Mouse (Mus musculus): ENCODE measurements around the gene Rap1b. TPM values are rescaled to one million over a fixed set of nuclear protein-coding genes. Genes with fewer than 3 reads are reported as not detected.

Gene Rap1b
- polyA plus RNA-seq, 1 experiment from 2014 or later: 159 TPM

DNA sequence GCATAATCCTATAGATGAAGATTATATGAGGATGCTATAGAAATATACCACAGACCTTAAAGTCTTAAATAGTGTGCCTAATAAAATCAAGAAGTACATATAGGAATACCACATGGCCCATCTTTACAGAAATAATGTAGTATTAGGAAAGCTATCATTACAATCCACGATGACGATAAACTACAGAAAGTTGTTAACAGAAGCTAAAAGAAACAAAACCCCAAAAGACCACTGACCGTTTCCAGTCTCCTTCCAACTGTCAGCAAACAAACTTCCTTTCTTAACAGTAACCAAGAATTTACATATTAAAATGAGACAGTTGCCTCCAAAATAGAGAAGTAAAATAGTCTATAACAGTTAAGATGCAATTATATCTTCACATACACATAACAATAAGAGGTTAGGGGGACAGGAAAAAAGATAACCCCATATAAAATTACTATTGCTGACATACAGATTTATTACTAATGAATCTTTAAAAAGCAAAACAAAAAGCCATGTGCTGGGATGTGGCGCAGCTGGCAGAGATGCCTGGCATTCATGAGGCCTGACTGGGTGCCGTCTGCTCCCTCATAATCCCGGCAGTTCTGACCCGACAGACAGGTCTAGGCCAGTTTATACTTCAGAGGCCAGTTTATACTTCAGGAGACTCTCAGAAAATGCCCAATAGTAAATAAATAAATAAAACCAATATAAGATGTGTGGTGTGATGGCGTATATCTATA, 66.1 kb downstream of the Rap1b start:
- peaks cover 83% of the 10 kb centered on the region for H3K36me3 ChIP-seq
- no peak overlapping the region for H3K4me3 ChIP-seq
- H3K4me2 ChIP-seq: no peak overlapping the region
- 87% methylated on average over 8 of the region's 8 CpGs for WGBS
- no peak overlapping the region for H3K27ac ChIP-seq
- no peaks in the 10 kb centered on the region for H3K4me1 ChIP-seq (replicated peaks)
- ATAC-seq (ENCODE audit: low FRiP score): no peak
- no peak overlapping the region for H3K9ac ChIP-seq
- H3K27me3 ChIP-seq: no peaks in the 10 kb centered on the region
- H3K9me3 ChIP-seq: no peaks in the 10 kb centered on the region

DNA sequence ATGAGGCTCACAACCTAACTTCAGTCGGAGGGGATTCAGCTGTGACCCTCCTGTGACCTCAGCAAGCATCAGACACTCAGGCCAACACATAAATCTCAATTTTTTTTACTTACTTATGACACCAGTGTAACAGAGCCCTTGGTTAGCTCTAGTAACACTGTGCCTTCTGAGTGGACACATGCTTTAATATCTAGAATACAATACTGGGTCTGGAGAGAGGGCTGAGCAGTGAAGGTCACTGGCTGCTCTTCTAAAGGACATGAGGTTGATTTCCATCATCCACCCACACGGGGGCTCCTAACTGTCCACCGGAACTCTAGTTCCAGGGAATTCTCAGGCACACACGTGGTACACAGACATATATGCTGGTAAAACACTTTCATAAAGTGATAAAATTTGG, 66.9 kb downstream of the Rap1b start:
- Histone ChIP-seq H3K27ac (no peak overlapping the region), H3K4me1 (replicated peaks) (no peaks in the 10 kb centered on the region), H3K9ac (no peak overlapping the region), H3K4me2 (no peak overlapping the region), H3K9me3 (no peaks in the 10 kb centered on the region), H3K27me3 (no peaks in the 10 kb centered on the region), H3K36me3 (peaks cover 84% of the 10 kb centered on the region), H3K4me3 (no peak overlapping the region)
- no peak for ATAC-seq (ENCODE audit: low FRiP score)
- WGBS: 90% methylated on average over 4 of the region's 4 CpGs

DNA sequence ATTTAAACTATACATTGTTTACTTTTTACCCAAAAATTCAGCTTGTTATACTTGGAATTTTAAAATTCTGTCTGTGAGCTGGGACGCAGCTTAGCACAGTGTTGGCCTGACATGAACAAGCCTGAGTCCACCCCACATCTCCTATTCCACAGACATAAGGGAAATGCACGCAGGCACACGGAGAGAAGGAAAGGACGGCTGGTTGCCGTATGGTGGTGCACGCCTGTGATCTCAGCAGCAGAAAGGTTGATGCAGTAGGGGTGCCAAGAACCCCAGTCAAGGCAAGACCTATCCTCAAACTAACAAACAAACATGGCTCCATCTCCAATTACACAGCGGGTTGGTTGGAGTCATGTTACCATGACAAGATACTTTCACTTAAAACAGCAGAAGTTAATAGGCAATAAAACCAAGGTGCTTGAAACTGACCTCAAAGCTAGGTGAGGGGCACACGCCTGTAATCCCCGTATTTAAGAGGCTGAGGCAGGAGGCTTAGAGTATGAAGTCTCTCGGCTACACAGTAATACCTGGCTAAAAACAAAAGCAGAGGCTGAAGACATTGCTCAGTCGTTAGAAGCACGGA, 67.4 kb downstream of the Rap1b start:
- no peaks in the 10 kb centered on the region for H3K4me1 ChIP-seq (replicated peaks)
- H3K27ac ChIP-seq: no peak overlapping the region
- H3K4me3 ChIP-seq: no peak overlapping the region
- no peak for ATAC-seq (ENCODE audit: low FRiP score)
- peaks cover 84% of the 10 kb centered on the region for H3K36me3 ChIP-seq
- WGBS: 95% methylated on average over 12 of the region's 12 CpGs
- H3K27me3 ChIP-seq: no peaks in the 10 kb centered on the region
- no peak overlapping the region for H3K9ac ChIP-seq
- H3K4me2 ChIP-seq: no peak overlapping the region
- no peaks in the 10 kb centered on the region for H3K9me3 ChIP-seq

DNA sequence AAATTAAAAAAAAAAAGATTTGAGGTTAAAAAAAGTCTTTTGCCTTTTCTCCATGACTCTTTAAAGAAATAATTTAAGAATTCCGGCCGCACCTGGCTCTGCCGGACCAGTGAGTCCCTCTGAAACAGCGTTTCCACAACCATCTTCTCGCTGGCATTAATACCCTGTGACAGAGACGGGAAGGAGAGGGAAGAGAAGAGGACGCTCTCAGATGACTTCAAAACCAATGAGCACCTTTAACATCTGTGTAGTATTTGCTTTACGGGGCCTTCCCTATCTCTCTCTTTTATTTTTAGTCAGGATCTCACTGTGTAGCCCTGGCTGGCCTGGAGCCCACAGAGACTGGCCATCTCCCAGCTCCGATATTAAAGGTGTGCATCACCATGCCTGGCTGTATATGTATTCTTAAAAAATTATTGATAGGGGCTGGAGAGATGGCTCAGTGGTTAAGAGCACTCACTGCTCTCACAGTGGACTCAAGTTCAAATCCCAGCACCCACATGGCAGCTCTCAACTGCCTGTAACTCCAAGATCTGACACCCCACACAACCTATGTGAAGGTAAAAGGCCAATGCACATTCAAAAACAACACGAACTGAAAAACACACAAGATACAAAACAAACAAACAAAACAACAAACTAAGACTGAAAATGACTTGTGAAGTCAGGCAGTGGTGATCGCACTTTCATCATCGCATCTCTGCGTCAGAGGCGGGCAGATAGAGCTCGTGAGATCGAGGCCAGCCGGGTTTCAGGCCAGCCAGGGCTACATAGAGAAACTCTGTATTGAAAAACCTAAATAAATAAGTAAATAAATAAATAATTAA, 68.1 kb downstream of the Rap1b start:
- H3K36me3 ChIP-seq: peaks cover 86% of the 10 kb centered on the region

DNA sequence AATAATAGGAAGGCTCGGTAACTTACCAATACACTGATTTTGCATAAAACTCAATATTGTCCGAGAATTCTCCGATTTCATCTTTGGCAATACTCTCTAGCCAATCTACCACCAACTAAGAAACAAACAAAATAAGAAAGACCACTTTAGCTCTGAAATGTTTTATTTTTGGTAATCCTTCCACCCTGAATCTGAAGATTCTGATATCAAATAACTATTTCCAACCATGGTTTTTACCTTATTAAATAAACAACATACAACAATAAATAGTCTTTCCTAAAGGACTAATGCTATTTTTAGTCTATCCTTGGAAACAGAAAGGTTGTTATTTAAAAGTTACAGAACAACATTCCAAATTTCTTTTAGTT, 68.7 kb downstream of the Rap1b start:
- no peak overlapping the region for H3K9ac ChIP-seq
- H3K4me1 ChIP-seq (replicated peaks): no peaks in the 10 kb centered on the region
- H3K4me2 ChIP-seq: no peak overlapping the region
- H3K27ac ChIP-seq: no peak overlapping the region
- H3K36me3 ChIP-seq: peaks cover 87% of the 10 kb centered on the region
- H3K27me3 ChIP-seq: no peaks in the 10 kb centered on the region
- no peaks in the 10 kb centered on the region for H3K9me3 ChIP-seq
- ATAC-seq (ENCODE audit: low FRiP score): no peak
- WGBS: 98% methylated on average over 3 of the region's 3 CpGs
- H3K4me3 ChIP-seq: no peak overlapping the region

More for the DNA sequence above, 68.1 kb downstream of the Rap1b start:
- Histone ChIP-seq H3K27me3 (no peaks in the 10 kb centered on the region), H3K27ac (no peak overlapping the region), H3K4me2 (no peak overlapping the region), H3K9ac (no peak overlapping the region), H3K4me1 (replicated peaks) (no peaks in the 10 kb centered on the region), H3K4me3 (no peak overlapping the region), H3K9me3 (no peaks in the 10 kb centered on the region)
- no peak for ATAC-seq (ENCODE audit: low FRiP score)
- 96% methylated on average over 17 of the region's 17 CpGs for WGBS

DNA sequence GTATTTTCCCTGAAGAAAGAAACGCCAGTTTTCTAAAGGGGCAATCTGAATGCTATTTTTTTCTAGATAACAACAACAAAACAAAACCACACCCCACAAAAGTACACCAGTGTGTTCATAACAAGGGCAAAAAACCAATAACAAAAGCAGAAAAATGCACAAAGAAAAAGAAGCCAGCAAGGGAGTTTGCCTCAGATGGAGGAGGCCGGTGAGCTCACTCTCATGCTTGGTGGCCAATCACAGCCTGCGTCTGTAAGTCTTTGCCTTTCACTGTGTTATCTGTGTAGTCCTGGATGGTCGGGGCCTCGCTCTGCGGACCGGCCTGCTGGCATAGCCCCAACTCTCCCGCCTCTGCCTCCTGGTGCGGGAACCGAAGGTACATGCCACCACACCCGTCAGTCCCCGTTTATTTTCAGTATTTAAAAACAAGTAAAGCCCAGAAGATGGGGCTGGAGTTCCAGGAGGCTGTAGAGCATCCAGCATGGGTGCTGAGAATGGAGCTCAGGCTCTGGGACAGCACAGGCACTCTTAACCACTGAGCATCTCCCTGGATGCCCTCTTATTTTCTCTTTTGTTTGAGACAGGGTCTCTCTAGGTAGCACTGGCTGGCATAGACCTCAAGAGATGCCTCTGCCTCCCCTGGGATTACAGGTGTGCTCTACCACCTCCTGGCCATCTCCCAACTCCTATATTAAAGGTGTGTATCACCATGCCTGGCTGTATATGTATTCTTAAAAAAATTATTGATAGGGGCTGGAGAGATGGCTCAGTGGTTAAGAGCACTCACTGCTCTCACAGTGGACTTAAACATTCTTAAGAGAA, 69.3 kb downstream of the Rap1b start:
- Histone ChIP-seq H3K4me3 (no peak overlapping the region), H3K27ac (no peak overlapping the region), H3K9me3 (no peaks in the 10 kb centered on the region), H3K4me2 (no peak overlapping the region), H3K27me3 (no peaks in the 10 kb centered on the region), H3K4me1 (replicated peaks) (no peaks in the 10 kb centered on the region), H3K9ac (no peak overlapping the region), H3K36me3 (peaks cover 84% of the 10 kb centered on the region)
- ATAC-seq (ENCODE audit: low FRiP score): no peak
- WGBS: 91% methylated on average over 12 of the region's 12 CpGs

DNA sequence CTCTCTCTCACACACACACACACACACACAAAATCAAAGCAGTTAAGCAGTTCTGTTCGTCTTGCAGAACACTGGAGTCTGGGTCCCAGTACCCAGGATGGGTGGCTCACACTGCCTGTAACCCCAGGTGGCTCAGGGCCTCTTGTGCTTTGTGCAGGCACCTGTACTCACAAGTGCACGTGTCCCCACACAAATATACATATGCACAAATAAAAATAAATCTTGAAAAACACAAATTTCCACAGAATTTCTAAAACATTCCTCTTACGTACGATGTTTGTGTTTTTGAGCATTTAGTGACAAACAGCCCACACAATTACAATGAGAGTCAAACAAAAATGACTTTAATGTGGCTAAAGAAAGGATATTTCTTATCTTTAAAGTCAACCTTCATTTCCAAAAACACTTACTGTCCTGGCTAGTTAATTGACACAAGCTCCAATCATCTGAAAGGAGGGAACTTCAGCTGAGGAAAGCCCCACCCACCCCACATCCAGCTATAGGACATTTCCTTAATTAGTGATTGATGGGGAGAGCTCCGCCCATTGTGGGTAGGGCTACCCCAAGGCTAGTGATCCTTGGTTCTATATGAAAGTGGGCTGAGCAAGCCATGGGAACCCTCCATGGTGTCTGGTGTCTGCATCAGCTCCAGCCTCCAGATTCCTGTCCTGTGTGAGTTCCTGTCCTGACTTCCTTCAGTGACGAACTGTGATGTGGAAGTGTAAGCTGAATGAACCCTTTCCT, 70.3 kb downstream of the Rap1b start:
- ATAC-seq (ENCODE audit: low FRiP score): no peak
- H3K9me3 ChIP-seq: no peaks in the 10 kb centered on the region
- H3K4me1 ChIP-seq (replicated peaks): no peaks in the 10 kb centered on the region
- H3K36me3 ChIP-seq: peaks cover 84% of the 10 kb centered on the region
- H3K4me3 ChIP-seq: no peak overlapping the region
- no peak overlapping the region for H3K27ac ChIP-seq
- H3K9ac ChIP-seq: no peak overlapping the region
- no peaks in the 10 kb centered on the region for H3K27me3 ChIP-seq
- no peak overlapping the region for H3K4me2 ChIP-seq
- WGBS: 91% methylated on average over 6 of the region's 6 CpGs

DNA sequence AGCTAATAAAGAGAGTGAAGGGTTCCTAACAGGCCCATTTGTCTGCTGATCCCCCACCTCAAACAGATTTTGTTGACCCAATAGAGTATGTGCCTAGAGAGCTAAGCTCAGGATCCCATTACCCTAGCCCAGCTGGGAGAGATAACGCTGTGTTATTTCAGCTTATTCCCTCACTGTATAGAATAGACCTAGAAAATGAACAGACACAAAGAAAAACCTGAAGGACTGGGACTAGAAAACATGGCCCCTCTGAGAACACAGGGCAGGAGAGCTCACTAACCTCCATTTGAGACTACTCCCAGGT, 71.1 kb downstream of the Rap1b start:
- ATAC-seq (ENCODE audit: low FRiP score): no peak
- Histone ChIP-seq H3K27me3 (no peaks in the 10 kb centered on the region), H3K4me3 (no peak overlapping the region), H3K9me3 (no peaks in the 10 kb centered on the region), H3K36me3 (peaks cover 87% of the 10 kb centered on the region), H3K27ac (no peak overlapping the region), H3K4me2 (no peak overlapping the region), H3K9ac (no peak overlapping the region), H3K4me1 (replicated peaks) (no peaks in the 10 kb centered on the region)
- 94% methylated on average over 1 of the region's 1 CpGs for WGBS

DNA sequence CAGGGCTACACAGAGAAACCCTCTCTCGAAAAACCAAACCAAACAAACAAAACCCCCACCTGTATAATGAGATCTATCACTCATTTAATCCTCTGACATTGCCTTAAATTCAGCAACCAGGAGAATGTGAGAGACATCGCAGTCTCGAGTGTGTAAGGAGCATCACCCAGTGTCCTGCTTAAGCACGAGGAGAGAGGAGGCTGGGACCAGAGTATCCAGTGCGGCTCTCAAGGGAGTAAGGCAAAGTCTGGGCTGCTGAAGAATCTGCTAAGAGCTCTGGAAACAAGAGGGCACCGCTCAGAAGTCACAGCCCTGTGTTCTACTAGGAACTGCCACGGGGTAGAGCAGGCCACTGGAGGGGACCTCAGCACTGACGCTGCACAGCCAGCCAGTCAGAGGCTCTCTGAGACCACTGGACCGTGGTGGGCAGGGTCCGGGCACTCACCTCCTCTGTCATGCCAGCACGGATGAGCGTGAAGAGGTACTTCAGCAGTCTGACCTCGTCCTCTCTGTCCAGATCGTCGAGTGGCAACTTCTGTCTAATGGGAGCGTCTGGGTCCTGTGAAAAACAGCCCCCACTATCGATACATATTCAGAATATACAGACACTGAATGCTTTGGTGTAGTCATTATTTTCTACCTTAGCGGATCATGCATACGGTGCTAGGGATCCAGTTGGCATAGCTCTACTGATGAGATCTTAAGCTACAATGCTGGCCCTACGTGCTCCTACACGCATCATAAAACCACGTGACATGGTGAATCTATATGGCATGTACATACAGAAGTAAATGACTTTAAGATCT, 71.6 kb downstream of the Rap1b start:
- no peak overlapping the region for H3K4me2 ChIP-seq
- no peaks in the 10 kb centered on the region for H3K27me3 ChIP-seq
- WGBS: 96% methylated on average over 22 of the region's 22 CpGs
- peaks cover 91% of the 10 kb centered on the region for H3K36me3 ChIP-seq
- no peak overlapping the region for H3K4me3 ChIP-seq
- no peaks in the 10 kb centered on the region for H3K9me3 ChIP-seq
- H3K4me1 ChIP-seq (replicated peaks): no peaks in the 10 kb centered on the region
- H3K27ac ChIP-seq: no peak overlapping the region
- ATAC-seq (ENCODE audit: low FRiP score): no peak
- no peak overlapping the region for H3K9ac ChIP-seq

DNA sequence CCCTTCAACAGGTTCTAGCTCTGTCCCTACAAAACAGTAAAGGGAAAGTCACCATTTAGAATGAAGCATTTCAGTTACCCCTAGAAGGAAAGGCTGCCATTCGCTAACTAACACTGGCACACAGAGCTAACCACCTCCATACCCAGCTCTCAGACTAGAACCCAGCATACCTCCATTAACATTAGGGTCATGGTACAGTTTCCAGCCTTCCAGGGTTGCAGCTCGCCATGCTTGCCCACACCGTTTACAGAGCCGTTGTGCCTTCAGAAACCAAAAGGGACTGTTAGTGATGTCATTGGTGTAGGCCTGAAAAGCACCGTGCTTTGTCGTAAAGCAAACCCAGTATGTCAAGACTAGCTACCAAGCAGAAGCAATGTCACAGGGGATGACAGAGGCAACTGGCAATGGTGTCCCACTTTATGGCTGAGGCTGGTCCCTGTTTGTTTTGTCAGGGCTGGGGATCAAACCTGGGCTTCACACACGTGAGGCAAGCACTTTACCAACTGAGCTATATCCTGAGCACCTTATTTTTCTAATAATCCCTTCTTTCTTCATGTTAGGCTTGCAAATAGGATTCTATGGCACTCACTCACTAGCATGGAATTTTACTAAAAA, 72.6 kb downstream of the Rap1b start:
- Histone ChIP-seq H3K4me3 (no peak overlapping the region), H3K27me3 (no peaks in the 10 kb centered on the region), H3K27ac (no peak overlapping the region), H3K4me2 (no peak overlapping the region), H3K36me3 (peaks cover 84% of the 10 kb centered on the region), H3K4me1 (replicated peaks) (no peaks in the 10 kb centered on the region), H3K9me3 (no peaks in the 10 kb centered on the region), H3K9ac (no peak overlapping the region)
- ATAC-seq (ENCODE audit: low FRiP score): no peak
- 96% methylated on average over 7 of the region's 7 CpGs for WGBS
